28 mouse cellular contexts compared by ENCODE assay signal in the genomic region with DNA sequence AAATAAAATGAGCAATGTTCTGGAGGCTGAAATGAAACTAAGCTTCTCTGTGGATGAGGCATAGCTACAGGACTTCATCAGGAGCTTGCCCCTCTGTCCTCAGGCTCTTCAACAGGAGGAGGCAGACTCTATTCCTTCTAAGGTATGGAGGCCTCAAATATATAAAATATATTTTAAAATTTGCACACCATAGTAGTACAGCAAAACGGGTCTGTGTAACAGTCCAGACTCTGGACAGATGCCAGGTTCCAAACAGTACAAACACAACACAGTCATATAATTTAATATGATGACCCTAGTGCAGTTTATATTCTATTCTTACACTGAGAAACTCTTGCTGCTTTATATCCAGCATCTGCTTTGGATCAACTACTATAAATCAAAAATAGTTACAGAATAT.
DNase-seq lines count a peak whose midpoint lies in the region; ATAC-seq and TF ChIP-seq lines count a peak whose summit lies in the region.
"Had no signal": no experiment of that assay in that cellular context is flagged by ENCODE, and none has a peak within 500 bp of the region (broad histone marks: within the 10 kb centered on the region; RNA-seq: fewer than 3 reads in every experiment).

No protein-coding gene starts in this region.

- H3K9ac ChIP-seq in kidney, postnatal 0 days (ENCODE audit: low read depth, low read length): no peak overlapping the region
- H3K9ac ChIP-seq in limb, embryonic 13.5 days: no peak overlapping the region
- H3K9ac ChIP-seq in intestine, embryonic 16.5 days (ENCODE audit: low read depth, low read length): no peak overlapping the region
- H3K9ac ChIP-seq: embryonic facial prominence, embryonic 13.5 days; forebrain, embryonic 12.5 days; forebrain, embryonic 15.5 days; hindbrain, embryonic 13.5 days had no signal

- no peak overlapping the region for H3K4me3 ChIP-seq in kidney, postnatal 0 days (replicated peaks; ENCODE audit: low read depth, low read length)
- H3K4me3 ChIP-seq in limb, embryonic 13.5 days: no peak overlapping the region
- no peak overlapping the region for H3K4me3 ChIP-seq in limb, embryonic 10.5 days
- no peak overlapping the region for H3K4me3 ChIP-seq in intestine, embryonic 16.5 days (ENCODE audit: low read length)
- H3K4me3 ChIP-seq: embryonic facial prominence, embryonic 10.5 days; embryonic facial prominence, embryonic 13.5 days; erythroblast, embryonic 14.5 days; forebrain, embryonic 12.5 days; forebrain, embryonic 15.5 days; heart, adult 2 months; heart, embryonic 10.5 days; hindbrain, embryonic 13.5 days had no signal

- no peaks in the 10 kb centered on the region for H3K9me3 ChIP-seq in kidney, postnatal 0 days (replicated peaks; ENCODE audit: low read length)
- H3K9me3 ChIP-seq in limb, embryonic 13.5 days: no peaks in the 10 kb centered on the region
- no peaks in the 10 kb centered on the region for H3K9me3 ChIP-seq in limb, embryonic 10.5 days (replicated peaks)
- no peaks in the 10 kb centered on the region for H3K9me3 ChIP-seq in intestine, embryonic 16.5 days (ENCODE audit: control insufficient read depth, low read length)
- H3K9me3 ChIP-seq: embryonic facial prominence, embryonic 10.5 days; embryonic facial prominence, embryonic 13.5 days; forebrain, embryonic 12.5 days; forebrain, embryonic 15.5 days; G1E; heart, embryonic 10.5 days; hindbrain, embryonic 13.5 days had no signal

- TF ChIP-seq CTCF in kidney, postnatal 0 days (IDR thresholded peaks at IDR 0.05; ENCODE audit: low read depth): no peak

- no peak overlapping the region for H3K4me2 ChIP-seq in kidney, postnatal 0 days (ENCODE audit: low read length)
- H3K4me2 ChIP-seq in limb, embryonic 13.5 days (replicated peaks): no peak overlapping the region
- no peak overlapping the region for H3K4me2 ChIP-seq in intestine, embryonic 16.5 days (ENCODE audit: low read depth, low read length)
- H3K4me2 ChIP-seq: embryonic facial prominence, embryonic 13.5 days; forebrain, embryonic 12.5 days; forebrain, embryonic 15.5 days; hindbrain, embryonic 13.5 days had no signal

- H3K4me1 ChIP-seq in kidney, postnatal 0 days (replicated peaks; ENCODE audit: insufficient read depth, low read length): no peaks in the 10 kb centered on the region
- no peaks in the 10 kb centered on the region for H3K4me1 ChIP-seq in limb, embryonic 13.5 days
- peaks cover 8% of the 10 kb centered on the region for H3K4me1 ChIP-seq in limb, embryonic 10.5 days
- no peaks in the 10 kb centered on the region for H3K4me1 ChIP-seq in intestine, embryonic 16.5 days (ENCODE audit: control insufficient read depth, insufficient read depth, low read length)
- H3K4me1 ChIP-seq: forebrain, embryonic 12.5 days; forebrain, embryonic 15.5 days; heart, embryonic 10.5 days; hindbrain, embryonic 13.5 days had no signal

- no peak overlapping the region for H3K27ac ChIP-seq in kidney, postnatal 0 days
- no peak overlapping the region for H3K27ac ChIP-seq in limb, embryonic 13.5 days
- no peak overlapping the region for H3K27ac ChIP-seq in limb, embryonic 10.5 days
- H3K27ac ChIP-seq in intestine, embryonic 16.5 days (ENCODE audit: low read length): no peak overlapping the region
- H3K27ac ChIP-seq: embryonic facial prominence, embryonic 10.5 days; embryonic facial prominence, embryonic 13.5 days; forebrain, embryonic 12.5 days; forebrain, embryonic 15.5 days; heart, adult 2 months; heart, embryonic 10.5 days; hindbrain, embryonic 13.5 days had no signal

- no peak for ATAC-seq in kidney, postnatal 0 days (replicated peaks; ENCODE audit: low FRiP score, low read depth)
- ATAC-seq in limb, embryonic 13.5 days (ENCODE audit: low FRiP score, low read depth): peak; percentile 54
- peak; percentile 42; the same call in 1 of the 2 replicates for ATAC-seq in intestine, embryonic 16.5 days
- ATAC-seq: forebrain, embryonic 15.5 days; hindbrain, embryonic 16.5 days had no signal

- DNase-seq in kidney, postnatal 0 days (ENCODE audit: low spot score): peak; percentile 27
- no peak for DNase-seq in kidney, adult 9 months
- DNase-seq in limb, embryonic 10.5 days (ENCODE audit: low spot score): no peak
- DNase-seq in NIH3T3 (ENCODE audit: low read depth): peak; percentile 68
- no peak for DNase-seq in urinary bladder, postnatal 36 days (ENCODE audit: low spot score in 2 of 2)
- no peak for DNase-seq in frontal cortex, postnatal 14 days (ENCODE audit: low spot score in 2 of 2)
- DNase-seq: adrenal gland, adult 2 months; adrenal gland, postnatal 25 days; B cell, adult 2 months; cerebellum, adult 11-12 months; cerebellum, adult 8-10 months; cerebellum, postnatal 36 days; embryo, embryonic 11 days; gastrocnemius, postnatal 10 days; gastrocnemius, postnatal 36 days; heart, adult 2 months had no signal

- no peaks in the 10 kb centered on the region for H3K36me3 ChIP-seq in kidney, postnatal 0 days (ENCODE audit: insufficient read depth, low read length)
- no peaks in the 10 kb centered on the region for H3K36me3 ChIP-seq in limb, embryonic 13.5 days
- H3K36me3 ChIP-seq in limb, embryonic 10.5 days: no peaks in the 10 kb centered on the region
- H3K36me3 ChIP-seq in intestine, embryonic 16.5 days (ENCODE audit: control insufficient read depth, insufficient read depth, low read length): no peaks in the 10 kb centered on the region
- H3K36me3 ChIP-seq: embryonic facial prominence, embryonic 10.5 days; embryonic facial prominence, embryonic 13.5 days; forebrain, embryonic 12.5 days; forebrain, embryonic 15.5 days; G1E; heart, embryonic 10.5 days; hindbrain, embryonic 13.5 days had no signal

- no peaks in the 10 kb centered on the region for H3K27me3 ChIP-seq in kidney, postnatal 0 days (ENCODE audit: insufficient read depth, low read length)
- H3K27me3 ChIP-seq in limb, embryonic 13.5 days: no peaks in the 10 kb centered on the region
- H3K27me3 ChIP-seq in limb, embryonic 10.5 days (ENCODE audit: low read depth, poor library complexity, severe bottlenecking): no peaks in the 10 kb centered on the region
- no peaks in the 10 kb centered on the region for H3K27me3 ChIP-seq in intestine, embryonic 16.5 days (replicated peaks; ENCODE audit: control insufficient read depth, insufficient read depth, low read length)
- H3K27me3 ChIP-seq: CH12.LX; embryonic facial prominence, embryonic 13.5 days; forebrain, embryonic 12.5 days; forebrain, embryonic 15.5 days; hindbrain, embryonic 13.5 days had no signal

- WGBS in kidney, postnatal 0 days: 43% methylated on average over 1 of the region's 1 CpGs
- WGBS in limb, embryonic 13.5 days: 37% methylated on average over 1 of the region's 1 CpGs
- 67% methylated on average over 1 of the region's 1 CpGs for WGBS in limb, embryonic 10.5 days
- WGBS in intestine, embryonic 16.5 days: 22% methylated on average over 1 of the region's 1 CpGs

Comparison
In these comparisons a context has a peak if more than half of its experiments do, and no peak if none do; other contexts are left out.
1. DNase-seq: peak in kidney, postnatal 0 days (single experiment) and NIH3T3 (single experiment); none in kidney, adult 9 months (single experiment), limb, embryonic 10.5 days (single experiment), urinary bladder, postnatal 36 days (0 of 2) and frontal cortex, postnatal 14 days (0 of 2).